Mouse (Mus musculus) forebrain, embryonic 10.5 days (tissue): ENCODE results near the gene Rasgrp3. TPM values are rescaled to one million over a fixed set of nuclear protein-coding genes. Genes with fewer than 3 reads are reported as not detected.

Experiments
- DNase-seq: peaks from one replicate; pipeline ENCODE4 v3.0.0-alpha.2; 2017; ENCODE audit warnings: low spot score; ENCODE audit errors: extremely low spot score
- H3K27ac ChIP-seq: fragments of 300-500 bp; sonication (generic); 2 replicates; pipeline ENCODE4 v1.5.1; 2016; ENCODE audit warnings: mild to moderate bottlenecking
- H3K27me3 ChIP-seq: fragments of 300-500 bp; sonication (generic); 2 replicates; pipeline ENCODE4 v1.6.1; 2016; ENCODE audit warnings: mild to moderate bottlenecking; ENCODE audit not compliant: poor library complexity, severe bottlenecking
- H3K36me3 ChIP-seq: fragments of 300-500 bp; sonication (generic); replicated peaks from 2 replicates; pipeline ENCODE4 v1.6.1; 2016; ENCODE audit warnings: mild to moderate bottlenecking, moderate library complexity
- H3K4me1 ChIP-seq: fragments of 300-500 bp; sonication (generic); 2 replicates; pipeline ENCODE4 v1.6.1; 2016
- H3K4me3 ChIP-seq: fragments of 300-500 bp; sonication (generic); 2 replicates; pipeline ENCODE4 v1.5.1; 2016; ENCODE audit warnings: mild to moderate bottlenecking, moderate library complexity
- H3K9me3 ChIP-seq: fragments of 300-500 bp; sonication (generic); 2 replicates; pipeline ENCODE4 v1.6.1; 2016; ENCODE audit warnings: mild to moderate bottlenecking, moderate library complexity
- WGBS: fragments of 180-500 bp; shearing (Covaris S2); methylation state at CpG from one replicate; pipeline ENCODE4 v1.1.7; 2016; 5-methylcytosine and 5-hydroxymethylcytosine counted together
- polyA plus RNA-seq: library from polyadenylated mRNA; unstranded; fragments of >200 nt; fragmentation: Nextera tagmentation; extraction: Ambion mirVana; gene quantifications from 2 replicates; pipeline ENCODE4 v1.2.1, GENCODE M21; 2016

The Rasgrp3 gene
- polyA plus RNA-seq, 1 experiment from 2014 or later: 6.6 TPM

DNA sequence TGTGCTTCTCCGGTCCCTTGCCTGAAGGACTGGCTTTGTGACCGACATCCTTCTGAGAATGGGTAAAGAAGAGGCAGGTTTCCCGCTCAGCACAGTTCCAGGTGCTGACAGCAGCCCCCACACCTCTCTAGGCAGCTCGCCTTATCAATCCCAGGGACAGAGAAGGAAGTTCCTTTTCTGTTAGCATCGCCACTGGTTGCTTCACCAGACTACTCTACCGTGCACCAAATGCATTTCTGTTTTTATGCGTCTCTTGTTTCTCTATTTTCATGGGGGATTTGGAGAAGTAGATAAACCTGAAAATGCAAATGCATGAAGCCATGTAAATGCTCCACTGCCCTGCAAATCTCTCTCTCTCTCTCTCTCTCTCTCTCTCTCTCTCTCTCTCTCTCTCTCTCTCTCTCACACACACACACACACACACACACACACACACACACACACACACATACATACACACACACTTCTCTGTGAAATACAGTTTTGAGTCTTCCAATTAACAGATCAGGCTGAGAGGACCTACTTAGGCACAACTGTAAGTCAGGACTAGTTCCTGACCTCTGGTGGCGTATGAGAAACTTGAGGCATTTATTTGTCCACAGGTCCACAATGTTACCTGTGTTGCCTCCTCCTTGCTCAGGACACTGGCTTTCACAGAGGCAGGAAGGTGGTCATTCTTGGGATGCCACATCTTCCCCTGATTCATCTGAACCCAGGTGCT lies 82.6 kb downstream of the Rasgrp3 start:
- Histone ChIP-seq H3K27me3 (no peaks in the 10 kb centered on the region), H3K36me3 (no peaks in the 10 kb centered on the region), H3K4me1 (peaks cover 20% of the 10 kb centered on the region), H3K9me3 (no peaks in the 10 kb centered on the region), H3K27ac (no peak overlapping the region), H3K4me3 (no peak overlapping the region)
- DNase-seq: no peak
- 62% methylated on average over 8 of the region's 8 CpGs for WGBS

DNA sequence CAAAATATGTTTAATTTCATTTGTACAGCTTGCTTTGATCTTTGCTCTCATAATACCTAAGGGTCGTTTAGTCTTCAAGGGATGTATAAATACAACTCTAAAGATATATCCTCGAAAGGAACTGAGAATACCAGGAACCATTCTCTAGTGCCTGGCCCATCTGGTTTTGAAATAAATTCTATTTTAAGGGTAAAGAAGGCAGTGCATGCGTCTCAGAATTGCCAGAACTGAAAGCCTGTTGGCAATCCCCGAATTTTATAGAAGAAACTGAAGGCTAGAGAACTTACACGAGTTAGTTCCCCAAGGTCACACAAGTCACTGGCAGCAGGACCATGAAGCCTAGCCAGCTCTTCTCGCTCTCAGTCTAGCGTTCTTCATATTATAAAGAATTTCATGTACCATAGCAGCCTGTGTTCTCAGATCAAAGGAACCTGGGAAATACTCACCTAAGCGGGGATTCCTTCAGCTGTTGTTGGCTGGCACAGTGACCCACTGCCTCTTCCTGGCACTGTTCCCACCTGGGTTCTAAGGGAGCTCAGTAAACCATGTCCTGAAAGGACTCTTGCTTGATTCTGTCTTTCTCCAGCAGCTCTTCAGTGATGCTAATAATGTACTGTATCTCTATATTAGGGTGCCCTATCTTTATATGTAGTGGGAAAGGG lies 83.7 kb downstream of the Rasgrp3 start:
- no peak overlapping the region for H3K27ac ChIP-seq
- H3K36me3 ChIP-seq: no peaks in the 10 kb centered on the region
- 91% methylated on average over 8 of the region's 8 CpGs for WGBS
- no peaks in the 10 kb centered on the region for H3K27me3 ChIP-seq
- DNase-seq: no peak
- no peaks in the 10 kb centered on the region for H3K9me3 ChIP-seq
- peaks cover 20% of the 10 kb centered on the region for H3K4me1 ChIP-seq
- no peak overlapping the region for H3K4me3 ChIP-seq

DNA sequence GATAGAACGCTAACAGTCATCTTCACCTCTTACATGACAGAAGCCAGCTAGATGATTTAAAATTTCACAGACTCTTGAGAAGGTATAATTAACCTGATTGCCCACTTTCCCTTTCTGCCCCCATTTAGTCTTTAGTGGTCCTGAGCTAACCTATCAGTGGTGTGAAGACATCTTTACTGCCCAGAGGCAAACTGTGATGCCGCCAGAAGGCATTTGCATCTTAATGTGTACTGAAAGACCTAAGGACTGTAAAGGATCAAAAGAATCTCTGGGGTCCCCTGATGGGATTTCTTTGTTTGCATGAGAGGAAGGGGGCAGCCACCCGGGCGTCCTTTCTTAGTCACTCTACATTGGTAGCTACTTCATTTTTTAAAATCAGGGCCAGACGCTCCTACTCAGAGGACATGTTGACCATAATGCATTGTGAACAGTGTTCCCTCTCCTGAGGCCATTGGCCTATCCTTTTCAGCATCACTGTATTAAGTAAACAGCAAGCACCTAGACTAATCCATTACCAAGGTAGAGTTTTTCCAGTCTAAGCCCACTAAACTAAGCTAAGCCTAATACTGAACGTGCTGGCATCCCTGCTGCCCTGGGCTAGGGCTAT lies 85.6 kb downstream of the Rasgrp3 start:
- Histone ChIP-seq H3K36me3 (no peaks in the 10 kb centered on the region), H3K4me3 (no peak overlapping the region), H3K9me3 (no peaks in the 10 kb centered on the region), H3K27me3 (no peaks in the 10 kb centered on the region), H3K4me1 (peaks cover 20% of the 10 kb centered on the region), H3K27ac (no peak overlapping the region)
- 17% methylated on average over 6 of the region's 6 CpGs for WGBS
- DNase-seq: no peak

DNA sequence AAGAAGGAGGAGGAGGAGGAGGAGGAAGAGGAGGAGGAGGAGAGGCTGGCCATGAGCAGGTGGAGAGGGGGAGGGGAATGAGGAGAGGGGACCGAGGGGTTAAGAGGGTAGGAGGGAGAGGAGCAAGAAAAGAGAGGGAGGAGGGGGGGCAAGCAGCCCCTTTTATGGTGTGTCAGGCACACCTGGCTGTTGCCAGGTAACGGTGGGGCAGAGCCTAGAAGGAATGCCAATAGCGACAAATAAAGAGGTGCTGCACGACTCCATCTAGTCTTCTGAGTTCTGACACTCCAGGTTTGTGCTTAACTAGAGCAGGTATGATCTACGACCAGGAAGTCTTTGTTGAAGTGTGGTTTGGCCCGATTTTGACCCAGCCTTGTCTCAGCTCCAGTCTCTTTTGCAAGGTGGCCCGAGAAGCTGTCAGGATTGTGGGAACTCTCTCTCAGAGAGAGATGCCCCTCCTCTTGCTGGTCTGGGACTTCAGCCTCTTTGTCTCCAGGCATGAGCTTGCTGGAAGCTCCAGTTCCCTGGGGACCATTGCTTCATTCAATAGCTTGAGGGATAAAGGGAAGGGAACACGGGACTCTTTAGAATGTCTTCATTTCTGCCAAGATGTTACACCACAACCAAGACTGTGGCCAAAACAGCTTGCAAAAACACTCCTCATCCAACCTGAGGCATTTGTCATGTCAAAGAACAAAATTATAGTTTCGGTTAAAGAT lies 86.8 kb downstream of the Rasgrp3 start:
- Histone ChIP-seq H3K27me3 (no peaks in the 10 kb centered on the region), H3K9me3 (no peaks in the 10 kb centered on the region), H3K4me1 (peaks cover 20% of the 10 kb centered on the region), H3K4me3 (no peak overlapping the region), H3K27ac (no peak overlapping the region), H3K36me3 (no peaks in the 10 kb centered on the region)
- WGBS: 21% methylated on average over 9 of the region's 9 CpGs
- DNase-seq: no peak

DNA sequence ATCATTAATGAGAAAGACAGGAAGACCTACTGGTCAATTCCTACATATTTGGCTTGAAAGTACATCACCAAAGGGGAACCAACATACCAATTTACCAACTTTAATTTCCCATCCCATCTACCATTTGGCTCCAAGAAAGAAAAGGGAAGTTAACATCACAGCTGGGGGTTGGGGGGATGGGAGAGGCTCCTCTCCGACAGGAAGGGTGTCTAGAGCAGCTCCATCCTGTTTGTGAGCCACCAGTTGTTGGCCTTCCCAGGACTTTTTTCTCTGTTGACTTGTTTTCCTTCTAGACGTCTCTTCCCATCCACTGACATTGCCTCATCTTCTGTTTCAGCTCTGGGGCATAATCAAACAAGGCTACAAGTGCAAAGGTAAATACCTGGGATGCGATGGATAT lies 88.1 kb downstream of the Rasgrp3 start:
- H3K27ac ChIP-seq: no peak overlapping the region
- H3K9me3 ChIP-seq: no peaks in the 10 kb centered on the region
- H3K4me3 ChIP-seq: no peak overlapping the region
- no peaks in the 10 kb centered on the region for H3K27me3 ChIP-seq
- H3K4me1 ChIP-seq: peaks cover 20% of the 10 kb centered on the region
- no peaks in the 10 kb centered on the region for H3K36me3 ChIP-seq
- WGBS: 69% methylated on average over 3 of the region's 3 CpGs
- DNase-seq: no peak

DNA sequence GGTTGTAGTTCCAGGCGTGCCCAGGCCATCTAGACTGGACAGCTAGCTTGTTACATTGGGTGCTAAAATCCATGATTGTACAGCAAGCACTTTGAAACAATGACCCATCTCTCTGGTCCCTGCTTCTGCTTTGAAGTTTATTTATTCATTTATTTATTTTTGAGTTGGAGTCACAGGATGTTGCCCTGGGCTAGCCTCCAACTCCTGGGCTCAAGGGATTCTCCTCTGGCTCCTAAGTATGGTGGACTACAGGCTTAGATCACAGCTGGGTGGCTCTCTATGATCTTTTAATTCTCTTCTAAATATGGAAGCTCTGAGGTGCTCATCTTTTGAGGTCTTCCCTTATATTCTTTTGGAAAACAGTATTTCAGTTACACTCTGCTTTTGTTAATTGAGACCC lies 90.7 kb downstream of the Rasgrp3 start:
- WGBS: 94% methylated on average over 1 of the region's 1 CpGs
- Histone ChIP-seq H3K36me3 (peaks cover 6% of the 10 kb centered on the region), H3K9me3 (no peaks in the 10 kb centered on the region), H3K4me1 (peaks cover 14% of the 10 kb centered on the region), H3K27ac (no peak overlapping the region), H3K27me3 (no peaks in the 10 kb centered on the region), H3K4me3 (no peak overlapping the region)
- no peak for DNase-seq

DNA sequence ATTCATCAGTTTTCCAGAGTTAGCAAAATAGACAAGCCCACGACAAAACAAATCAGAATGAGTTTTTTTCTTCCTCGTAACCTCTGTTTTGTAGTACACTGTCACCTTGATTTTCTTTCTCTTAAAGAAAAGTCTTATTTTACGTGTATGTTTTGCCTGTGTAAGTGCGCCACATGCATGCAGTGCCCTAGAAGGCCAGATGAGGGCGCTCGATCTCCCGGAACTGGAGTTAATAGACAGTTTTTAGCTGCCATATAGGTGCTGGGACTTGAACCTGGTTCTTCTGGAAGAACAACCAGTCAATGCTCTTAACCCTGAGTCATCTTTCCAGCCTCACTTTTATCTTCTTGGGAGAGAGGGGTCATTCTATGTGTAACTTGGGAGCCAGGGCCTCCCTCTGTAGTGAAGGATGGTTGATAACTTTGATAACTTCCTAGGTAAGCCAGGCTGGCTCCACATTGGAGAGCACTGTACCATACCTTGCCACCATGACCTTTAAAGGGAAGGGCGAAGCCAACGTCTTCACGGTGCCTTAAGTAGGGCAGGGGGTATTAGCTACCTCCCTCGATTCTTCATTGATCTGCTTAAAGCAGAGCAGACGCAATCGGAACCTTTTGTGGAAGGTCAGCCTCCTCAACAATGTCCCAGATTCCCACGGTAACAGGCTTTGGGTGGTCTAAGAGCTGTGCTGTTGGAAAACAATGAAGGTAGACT lies 93.7 kb downstream of the Rasgrp3 start:
- Histone ChIP-seq H3K27me3 (no peaks in the 10 kb centered on the region), H3K4me3 (no peak overlapping the region), H3K36me3 (peaks cover 6% of the 10 kb centered on the region), H3K9me3 (no peaks in the 10 kb centered on the region), H3K4me1 (no peaks in the 10 kb centered on the region), H3K27ac (no peak overlapping the region)
- DNase-seq: no peak
- WGBS: 89% methylated on average over 14 of the region's 14 CpGs

DNA sequence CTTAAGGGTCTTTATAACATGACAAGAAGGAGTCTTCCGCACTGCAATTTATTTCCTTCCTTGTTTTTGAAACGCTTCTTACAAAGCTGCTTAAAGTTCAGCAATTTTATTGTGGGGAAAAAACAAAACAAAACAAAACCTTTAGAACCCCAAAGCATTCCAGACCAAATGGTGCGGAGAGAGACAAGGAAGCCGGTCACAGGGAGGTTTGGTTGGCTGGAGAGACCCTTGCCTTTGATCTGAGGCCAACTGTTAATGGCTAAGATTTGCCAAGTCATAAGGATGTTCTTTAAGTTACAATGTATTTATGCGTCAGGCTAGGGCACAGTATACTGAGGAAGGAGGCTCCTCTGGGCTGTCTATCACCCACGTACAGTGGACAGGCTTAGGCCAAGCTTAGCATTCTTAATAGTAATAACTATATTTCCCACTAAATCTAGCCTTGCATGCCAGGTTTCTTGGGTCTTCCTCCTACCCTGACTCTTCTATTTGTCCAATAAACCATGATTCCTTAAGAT lies 96.8 kb downstream of the Rasgrp3 start:
- 92% methylated on average over 6 of the region's 6 CpGs for WGBS
- no peaks in the 10 kb centered on the region for H3K9me3 ChIP-seq
- H3K27ac ChIP-seq: no peak overlapping the region
- no peaks in the 10 kb centered on the region for H3K4me1 ChIP-seq
- no peak overlapping the region for H3K4me3 ChIP-seq
- H3K36me3 ChIP-seq: peaks cover 23% of the 10 kb centered on the region
- no peaks in the 10 kb centered on the region for H3K27me3 ChIP-seq
- DNase-seq: no peak

DNA sequence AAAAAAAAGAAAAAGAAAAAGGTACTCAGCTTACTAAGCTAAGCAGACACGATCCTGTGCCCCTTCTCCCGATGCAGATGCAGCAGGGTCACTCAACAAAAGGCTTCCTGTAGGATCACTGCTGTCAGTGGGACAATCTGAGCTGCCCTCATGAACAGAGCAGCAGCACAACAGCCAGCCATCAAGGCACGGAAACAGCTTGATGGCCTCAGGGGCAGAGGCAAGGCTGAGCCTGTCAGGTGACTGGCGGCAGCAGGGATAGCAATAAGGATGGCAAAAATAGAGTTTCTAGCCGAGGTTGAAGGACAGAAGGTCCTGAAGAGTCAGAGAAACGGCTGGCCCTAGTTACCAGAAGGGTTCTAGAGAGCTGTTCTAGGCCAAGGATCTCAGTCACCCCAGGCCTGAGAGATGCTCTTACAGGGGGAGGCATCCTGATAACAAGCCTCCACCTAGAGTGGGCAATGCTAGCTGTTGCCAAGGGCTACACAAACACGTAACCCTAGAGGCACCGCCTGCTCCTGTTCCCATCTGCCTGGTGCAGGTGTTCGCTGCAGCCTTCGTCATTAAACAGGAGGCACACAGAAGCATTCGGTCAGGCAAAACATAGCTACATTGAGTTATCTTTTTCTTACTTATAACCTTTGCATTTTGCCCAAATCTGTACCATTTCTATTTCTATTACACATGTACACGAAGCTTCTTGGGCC lies 98.8 kb downstream of the Rasgrp3 start:
- Histone ChIP-seq H3K36me3 (peaks cover 38% of the 10 kb centered on the region), H3K4me1 (no peaks in the 10 kb centered on the region), H3K4me3 (no peak overlapping the region), H3K9me3 (no peaks in the 10 kb centered on the region), H3K27ac (no peak overlapping the region), H3K27me3 (no peaks in the 10 kb centered on the region)
- DNase-seq: no peak
- WGBS: 78% methylated on average over 12 of the region's 12 CpGs

DNA sequence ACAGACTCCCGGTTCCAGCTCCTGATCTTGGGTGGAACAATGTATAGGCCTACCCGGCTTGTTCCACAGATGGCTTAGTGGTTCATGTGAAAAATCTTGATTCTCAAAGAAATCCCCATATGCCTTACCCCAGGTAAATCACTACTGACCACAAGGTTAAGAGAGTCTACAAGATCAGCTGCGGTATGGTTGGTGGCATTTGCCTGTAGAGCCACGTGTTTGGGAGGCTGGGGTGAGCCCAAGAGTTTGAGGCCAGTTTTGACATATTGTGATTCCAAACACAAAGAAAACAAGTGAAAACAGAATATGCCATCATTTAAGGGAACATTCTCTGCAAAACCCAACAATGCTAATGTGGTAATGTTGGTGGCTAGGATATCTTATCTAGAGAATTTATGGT lies 99.9 kb downstream of the Rasgrp3 start:
- H3K36me3 ChIP-seq: peaks cover 43% of the 10 kb centered on the region
- H3K27ac ChIP-seq: no peak overlapping the region
- H3K27me3 ChIP-seq: no peaks in the 10 kb centered on the region
- no peak for DNase-seq
- H3K9me3 ChIP-seq: no peaks in the 10 kb centered on the region
- H3K4me3 ChIP-seq: no peak overlapping the region
- WGBS: 95% methylated on average over 4 of the region's 4 CpGs
- no peaks in the 10 kb centered on the region for H3K4me1 ChIP-seq

DNA sequence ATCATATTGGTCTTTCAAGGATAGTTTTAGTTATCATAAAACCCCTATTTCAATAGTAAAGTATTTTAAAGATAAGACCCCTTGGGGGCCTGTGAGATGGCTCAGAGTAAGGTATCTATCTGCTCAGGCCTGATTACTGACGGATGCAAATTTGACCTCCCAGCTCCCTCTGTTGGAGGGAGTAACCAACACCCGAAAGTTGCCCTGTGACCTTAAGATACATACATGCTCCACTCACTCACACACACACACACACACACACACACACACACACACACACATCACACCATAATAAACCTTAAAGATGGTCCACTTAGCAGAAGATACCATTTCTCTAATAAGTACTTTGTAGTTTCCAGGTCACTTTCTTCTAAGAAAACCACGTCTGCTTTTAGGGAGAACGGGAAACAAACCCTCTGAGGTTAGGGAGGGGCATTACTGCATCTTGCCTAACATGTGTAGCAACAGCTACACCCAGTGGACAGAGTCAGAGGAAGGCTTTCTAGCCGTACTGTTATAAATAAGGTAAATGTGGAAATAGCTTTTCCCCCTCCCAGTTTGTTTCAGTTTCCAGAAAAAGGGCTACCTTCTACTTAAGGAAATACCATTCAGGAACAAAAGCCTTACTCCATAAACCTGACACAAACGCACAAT lies 100.8 kb downstream of the Rasgrp3 start:
- Histone ChIP-seq H3K4me3 (no peak overlapping the region), H3K27ac (no peak overlapping the region), H3K4me1 (no peaks in the 10 kb centered on the region), H3K36me3 (peaks cover 43% of the 10 kb centered on the region), H3K9me3 (no peaks in the 10 kb centered on the region), H3K27me3 (no peaks in the 10 kb centered on the region)
- 69% methylated on average over 6 of the region's 6 CpGs for WGBS
- no peak for DNase-seq
